Mouse (Mus musculus) liver, embryonic 16.5 days (tissue): ENCODE measurements around the gene Dact2. TPM values are rescaled to one million over a fixed set of nuclear protein-coding genes. Genes with fewer than 3 reads are reported as not detected.

ENCODE experiments used
- ATAC-seq: fragments of 200-750 bp; cut with Nextera tagmentation; 2 replicates; pipeline ENCODE4 v1.8.0; 2017; ENCODE audit warnings: low read depth, mild to moderate bottlenecking, moderate number of reproducible peaks, moderate library complexity
- H3K27ac ChIP-seq: fragments of 300-500 bp; sonication (generic); 2 replicates; pipeline ENCODE4 v1.5.1; 2014; ENCODE audit warnings: mild to moderate bottlenecking, low read length
- H3K27me3 ChIP-seq: fragments of 300-500 bp; sonication (generic); 2 replicates; pipeline ENCODE4 v1.6.1; 2014; ENCODE audit warnings: low read depth, low read length, mixed read lengths; ENCODE audit not compliant: control insufficient read depth, insufficient read depth
- H3K36me3 ChIP-seq: fragments of 300-500 bp; sonication (generic); 2 replicates; pipeline ENCODE4 v1.6.1; 2014; ENCODE audit warnings: mild to moderate bottlenecking; ENCODE audit not compliant: control insufficient read depth, insufficient read depth
- H3K4me1 ChIP-seq: fragments of 300-500 bp; sonication (generic); 2 replicates; pipeline ENCODE4 v1.6.1; 2014; ENCODE audit warnings: low read depth, low read length, mixed read lengths; ENCODE audit not compliant: control insufficient read depth
- H3K4me2 ChIP-seq: fragments of 300-500 bp; sonication (generic); 2 replicates; pipeline ENCODE4 v1.6.1; 2014; ENCODE audit warnings: low read depth, low read length, mixed read lengths
- H3K4me3 ChIP-seq: fragments of 300-500 bp; sonication (generic); 2 replicates; pipeline ENCODE4 v1.5.1; 2014; ENCODE audit warnings: low read depth, mild to moderate bottlenecking, low read length
- H3K9ac ChIP-seq: fragments of 300-500 bp; sonication (generic); 2 replicates; pipeline ENCODE4 v1.6.1; 2014; ENCODE audit warnings: low read depth, low read length
- H3K9me3 ChIP-seq: fragments of 300-500 bp; sonication (generic); replicated peaks from 2 replicates; pipeline ENCODE4 v1.6.1; 2016; ENCODE audit warnings: low read length; ENCODE audit not compliant: control insufficient read depth
- WGBS: fragments of 180-500 bp; shearing (Covaris S2); extraction: QIAGEN DNeasy Blood & Tissue Kit; methylation state at CpG from one replicate; pipeline ENCODE4 v1.1.7; 2014; ENCODE audit not compliant: insufficient replicate concordance; 5-methylcytosine and 5-hydroxymethylcytosine counted together
- polyA plus RNA-seq: library from polyadenylated mRNA; unstranded; fragments of >200 nt; fragmentation: Nextera tagmentation; extraction: Ambion mirVana; gene quantifications from 2 replicates; pipeline ENCODE4 v1.2.1, GENCODE M21; 2015

The Dact2 gene
- polyA plus RNA-seq, 1 experiment from 2014 or later, result 1.3 TPM

- WGBS, result 42% methylated on average over 6 of the region's 6 CpGs
- Histone ChIP-seq H3K4me1 (no peaks in the 10 kb centered on the region), H3K36me3 (no peaks in the 10 kb centered on the region), H3K4me3 (no peak overlapping the region), H3K9me3 (no peaks in the 10 kb centered on the region), H3K27me3 (no peaks in the 10 kb centered on the region), H3K4me2 (no peak overlapping the region), H3K27ac (no peak overlapping the region), H3K9ac (no peak overlapping the region)
- ATAC-seq, result no peak
These were observed 33.0 kb upstream of the Dact2 start for GRCm38 (mm10) chr17:14237134-14237533.

GRCm38 (mm10) chr17:14234774-14235389, 30.8 kb upstream of the Dact2 start:
- Histone ChIP-seq H3K4me2 (no peak overlapping the region), H3K4me3 (no peak overlapping the region), H3K27me3 (no peaks in the 10 kb centered on the region), H3K4me1 (no peaks in the 10 kb centered on the region), H3K9me3 (no peaks in the 10 kb centered on the region), H3K36me3 (no peaks in the 10 kb centered on the region), H3K9ac (no peak overlapping the region), H3K27ac (no peak overlapping the region)
- 37% methylated on average over 12 of the region's 12 CpGs for WGBS
- no peak for ATAC-seq

GRCm38 (mm10) chr17:14233658-14234057, 29.6 kb upstream of the Dact2 start:
- no peak for ATAC-seq
- Histone ChIP-seq H3K27me3 (no peaks in the 10 kb centered on the region), H3K4me3 (no peak overlapping the region), H3K4me1 (no peaks in the 10 kb centered on the region), H3K36me3 (no peaks in the 10 kb centered on the region), H3K9me3 (no peaks in the 10 kb centered on the region), H3K9ac (no peak overlapping the region), H3K27ac (no peak overlapping the region), H3K4me2 (no peak overlapping the region)
- WGBS, result 29% methylated on average over 4 of the region's 4 CpGs

- no peak for ATAC-seq
- H3K9me3 ChIP-seq, result no peaks in the 10 kb centered on the region
- no peak overlapping the region for H3K4me2 ChIP-seq
- H3K27ac ChIP-seq, result no peak overlapping the region
- no peaks in the 10 kb centered on the region for H3K36me3 ChIP-seq
- H3K27me3 ChIP-seq, result no peaks in the 10 kb centered on the region
- no peaks in the 10 kb centered on the region for H3K4me1 ChIP-seq
- H3K4me3 ChIP-seq, result no peak overlapping the region
- H3K9ac ChIP-seq, result no peak overlapping the region
- 48% methylated on average over 3 of the region's 3 CpGs for WGBS
These were observed 28.5 kb upstream of the Dact2 start for GRCm38 (mm10) chr17:14232629-14233028.

- Histone ChIP-seq H3K27ac (no peak overlapping the region), H3K9me3 (no peaks in the 10 kb centered on the region), H3K27me3 (no peaks in the 10 kb centered on the region), H3K36me3 (no peaks in the 10 kb centered on the region), H3K9ac (no peak overlapping the region), H3K4me3 (no peak overlapping the region), H3K4me1 (no peaks in the 10 kb centered on the region), H3K4me2 (no peak overlapping the region)
- 19% methylated on average over 13 of the region's 13 CpGs for WGBS
- ATAC-seq, result no peak
These were observed 26.8 kb upstream of the Dact2 start for GRCm38 (mm10) chr17:14230698-14231430.

GRCm38 (mm10) chr17:14228381-14228780, 24.3 kb upstream of the Dact2 start:
- no peaks in the 10 kb centered on the region for H3K36me3 ChIP-seq
- H3K4me1 ChIP-seq, result no peaks in the 10 kb centered on the region
- no peak overlapping the region for H3K27ac ChIP-seq
- H3K4me3 ChIP-seq, result no peak overlapping the region
- no peak overlapping the region for H3K9ac ChIP-seq
- no peaks in the 10 kb centered on the region for H3K9me3 ChIP-seq
- 58% methylated on average over 4 of the region's 4 CpGs for WGBS
- ATAC-seq, result no peak
- no peaks in the 10 kb centered on the region for H3K27me3 ChIP-seq
- no peak overlapping the region for H3K4me2 ChIP-seq

- Histone ChIP-seq H3K27ac (no peak overlapping the region), H3K4me1 (no peaks in the 10 kb centered on the region), H3K9ac (no peak overlapping the region), H3K4me2 (no peak overlapping the region), H3K36me3 (no peaks in the 10 kb centered on the region), H3K9me3 (no peaks in the 10 kb centered on the region), H3K4me3 (no peak overlapping the region), H3K27me3 (no peaks in the 10 kb centered on the region)
- ATAC-seq, result no peak
- 31% methylated on average over 6 of the region's 6 CpGs for WGBS
These were observed 23.5 kb upstream of the Dact2 start for GRCm38 (mm10) chr17:14227601-14228000.

- Histone ChIP-seq H3K9ac (no peak overlapping the region), H3K27me3 (no peaks in the 10 kb centered on the region), H3K36me3 (no peaks in the 10 kb centered on the region), H3K4me3 (no peak overlapping the region), H3K9me3 (no peaks in the 10 kb centered on the region), H3K4me2 (no peak overlapping the region), H3K27ac (no peak overlapping the region), H3K4me1 (no peaks in the 10 kb centered on the region)
- whole genome bisulfite sequencing, result 32% methylated on average over 4 of the region's 4 CpGs
- ATAC-seq, result no peak
These were observed 22.7 kb upstream of the Dact2 start for GRCm38 (mm10) chr17:14226778-14227177.

- no peaks in the 10 kb centered on the region for H3K9me3 ChIP-seq
- H3K36me3 ChIP-seq, result no peaks in the 10 kb centered on the region
- no peak for ATAC-seq
- H3K27ac ChIP-seq, result no peak overlapping the region
- H3K4me3 ChIP-seq, result no peak overlapping the region
- 49% methylated on average over 9 of the region's 9 CpGs for WGBS
- H3K9ac ChIP-seq, result no peak overlapping the region
- no peak overlapping the region for H3K4me2 ChIP-seq
- H3K4me1 ChIP-seq, result no peaks in the 10 kb centered on the region
- no peaks in the 10 kb centered on the region for H3K27me3 ChIP-seq
These were observed 22.0 kb upstream of the Dact2 start for GRCm38 (mm10) chr17:14225982-14226652.
